Mouse (Mus musculus): ENCODE measurements around the gene Ext2. TPM values are rescaled to one million over a fixed set of nuclear protein-coding genes. Genes with fewer than 3 reads are reported as not detected.

Gene Ext2
- polyA plus RNA-seq, 1 experiment = 73.2 TPM

DNA sequence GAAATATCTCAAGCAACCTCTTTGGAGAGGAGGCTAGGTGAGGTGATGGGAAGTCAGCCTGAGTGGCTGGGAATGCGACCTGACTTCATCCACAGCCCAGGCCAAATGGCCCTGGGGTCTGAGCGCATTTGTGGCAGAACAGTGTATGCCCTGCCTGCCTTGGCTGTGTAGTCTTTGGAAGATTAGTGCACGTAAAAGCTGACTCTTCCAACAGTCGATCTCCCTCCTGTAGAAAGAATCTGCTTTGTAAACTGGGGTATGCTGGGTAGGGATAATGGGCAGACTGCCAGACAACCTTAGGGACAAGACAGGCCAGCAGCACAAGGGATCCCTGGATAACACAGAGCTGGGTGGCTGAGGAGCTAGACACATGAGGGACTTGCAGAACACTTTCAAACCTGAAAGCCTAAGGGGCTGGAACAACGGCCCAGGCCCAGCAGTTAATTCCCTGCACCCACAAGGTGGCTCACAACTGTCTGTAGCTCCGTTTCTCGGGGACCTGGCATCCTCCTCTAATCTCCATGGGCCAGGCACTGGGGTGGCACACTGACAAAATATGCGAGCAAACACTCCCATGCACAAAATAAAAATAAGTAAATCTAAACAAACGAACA is 38.3 kb downstream of the Ext2 start:
- H3ac ChIP-seq (ENCODE audit: control insufficient read depth, insufficient read length, low read depth) = no peak overlapping the region
- peaks cover 5% of the 10 kb centered on the region for H3K36me3 ChIP-seq (ENCODE audit: control insufficient read depth, insufficient read depth)
- no peaks in the 10 kb centered on the region for H3K79me3 ChIP-seq (ENCODE audit: low read depth)
- no peak overlapping the region for H3K4me3 ChIP-seq (ENCODE audit: insufficient read depth, poor library complexity, severe bottlenecking)
- TF ChIP-seq CTCF (IDR thresholded peaks at IDR 0.05; ENCODE audit: control insufficient read depth, insufficient read depth, insufficient read length) = no peak
- TF ChIP-seq CEBPB (IDR thresholded peaks at IDR 0.05; ENCODE audit: low read depth) = no peak
- TF ChIP-seq MYOG (IDR thresholded peaks at IDR 0.05; ENCODE audit: control insufficient read depth, extremely low read depth, insufficient read length) = no peak
- TF ChIP-seq FOSL1 (IDR thresholded peaks at IDR 0.05; ENCODE audit: insufficient read depth, low read length, poor library complexity, severe bottlenecking) = no peak
- TF ChIP-seq USF1 (IDR thresholded peaks at IDR 0.05; ENCODE audit: low read depth) = no peak
- TF ChIP-seq MAX (IDR thresholded peaks at IDR 0.05) = no peak
- TF ChIP-seq MYOD1 (IDR thresholded peaks at IDR 0.05; ENCODE audit: control insufficient read depth, insufficient read length, low read depth) = no peak
- H3K79me2 ChIP-seq (ENCODE audit: control insufficient read depth, insufficient read depth) = no peaks in the 10 kb centered on the region
- no peaks in the 10 kb centered on the region for H3K27me3 ChIP-seq (ENCODE audit: control insufficient read depth, insufficient read depth, insufficient read length)

DNA sequence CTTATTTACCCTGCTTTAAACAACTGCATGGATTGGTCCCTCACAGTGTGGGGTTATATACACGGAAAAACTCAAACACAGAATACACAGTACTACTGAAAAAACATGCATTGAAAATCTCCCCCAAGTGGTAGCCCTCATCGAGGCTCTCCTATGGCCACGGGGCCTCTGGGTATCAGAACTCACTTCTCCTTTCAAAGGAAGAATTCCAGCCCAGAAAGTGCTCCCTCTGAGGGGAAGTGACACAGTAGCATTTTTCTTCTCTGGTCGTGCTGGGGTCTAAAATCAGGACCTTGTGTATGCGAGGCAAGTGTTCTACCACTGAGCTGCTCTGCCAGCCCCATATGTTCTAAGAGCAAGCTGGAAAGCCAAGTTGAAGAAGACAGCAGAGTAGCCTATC is 39.7 kb downstream of the Ext2 start:
- Histone ChIP-seq H3K27me3 (ENCODE audit: control insufficient read depth, insufficient read depth, insufficient read length) (no peaks in the 10 kb centered on the region), H3ac (ENCODE audit: control insufficient read depth, insufficient read length, low read depth) (no peak overlapping the region), H3K4me3 (ENCODE audit: insufficient read depth, poor library complexity, severe bottlenecking) (no peak overlapping the region), H3K79me2 (ENCODE audit: control insufficient read depth, insufficient read depth) (no peaks in the 10 kb centered on the region), H3K36me3 (ENCODE audit: control insufficient read depth, insufficient read depth) (peaks cover 5% of the 10 kb centered on the region), H3K79me3 (ENCODE audit: low read depth) (no peaks in the 10 kb centered on the region)
- TF ChIP-seq CEBPB (IDR thresholded peaks at IDR 0.05; ENCODE audit: low read depth) (no peak), MAX (IDR thresholded peaks at IDR 0.05) (no peak), FOSL1 (IDR thresholded peaks at IDR 0.05; ENCODE audit: insufficient read depth, low read length, poor library complexity, severe bottlenecking) (no peak), MYOG (IDR thresholded peaks at IDR 0.05; ENCODE audit: control insufficient read depth, extremely low read depth, insufficient read length) (no peak)

GRCm38 (mm10) chr2:93782156-93782555 is 40.2 kb downstream of the Ext2 start:
- Histone ChIP-seq H3K79me3 (ENCODE audit: low read depth) (no peaks in the 10 kb centered on the region), H3K27me3 (ENCODE audit: control insufficient read depth, insufficient read depth, insufficient read length) (no peaks in the 10 kb centered on the region), H3K36me3 (ENCODE audit: control insufficient read depth, insufficient read depth) (peaks cover 5% of the 10 kb centered on the region), H3K79me2 (ENCODE audit: control insufficient read depth, insufficient read depth) (no peaks in the 10 kb centered on the region), H3ac (ENCODE audit: control insufficient read depth, insufficient read length, low read depth) (no peak overlapping the region), H3K4me3 (ENCODE audit: insufficient read depth, poor library complexity, severe bottlenecking) (no peak overlapping the region)
- TF ChIP-seq USF1 (IDR thresholded peaks at IDR 0.05; ENCODE audit: low read depth) (no peak), FOSL1 (IDR thresholded peaks at IDR 0.05; ENCODE audit: insufficient read depth, low read length, poor library complexity, severe bottlenecking) (no peak), MAX (IDR thresholded peaks at IDR 0.05) (no peak), MYOD1 (IDR thresholded peaks at IDR 0.05; ENCODE audit: control insufficient read depth, insufficient read length, low read depth) (no peak), MYOG (IDR thresholded peaks at IDR 0.05; ENCODE audit: control insufficient read depth, extremely low read depth, insufficient read length) (no peak), CEBPB (IDR thresholded peaks at IDR 0.05; ENCODE audit: low read depth) (no peak)

DNA sequence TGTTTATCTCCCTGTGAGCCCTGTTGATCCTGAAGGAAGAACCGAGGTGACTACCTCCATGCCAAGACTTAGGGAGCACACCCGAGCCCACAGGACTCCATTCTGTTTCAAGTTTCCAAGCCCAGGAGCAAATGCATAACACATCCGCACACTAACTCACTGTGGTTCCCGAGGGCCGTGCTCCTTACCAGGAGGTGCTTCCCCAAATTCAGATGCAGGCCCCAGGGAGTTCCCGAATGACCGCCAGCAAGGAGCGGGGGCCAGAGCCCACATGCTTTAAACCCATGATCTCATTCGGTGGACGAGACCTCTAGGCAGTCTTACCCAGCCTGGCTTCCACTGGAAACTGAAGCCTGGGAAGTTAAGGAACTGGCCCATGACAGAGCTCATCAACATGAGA is 41.8 kb downstream of the Ext2 start:
- Histone ChIP-seq H3K79me2 (ENCODE audit: control insufficient read depth, insufficient read depth) (no peaks in the 10 kb centered on the region), H3K27me3 (ENCODE audit: control insufficient read depth, insufficient read depth, insufficient read length) (no peaks in the 10 kb centered on the region), H3K4me3 (ENCODE audit: insufficient read depth, poor library complexity, severe bottlenecking) (no peak overlapping the region), H3ac (ENCODE audit: control insufficient read depth, insufficient read length, low read depth) (no peak overlapping the region), H3K79me3 (ENCODE audit: low read depth) (no peaks in the 10 kb centered on the region), H3K36me3 (ENCODE audit: control insufficient read depth, insufficient read depth) (peaks cover 5% of the 10 kb centered on the region)
- TF ChIP-seq MYOG (IDR thresholded peaks at IDR 0.05; ENCODE audit: control insufficient read depth, extremely low read depth, insufficient read length) (no peak), CEBPB (IDR thresholded peaks at IDR 0.05; ENCODE audit: low read depth) (no peak), FOSL1 (IDR thresholded peaks at IDR 0.05; ENCODE audit: insufficient read depth, low read length, poor library complexity, severe bottlenecking) (no peak), MYOD1 (IDR thresholded peaks at IDR 0.05; ENCODE audit: control insufficient read depth, insufficient read length, low read depth) (no peak), USF1 (IDR thresholded peaks at IDR 0.05; ENCODE audit: low read depth) (no peak), MAX (IDR thresholded peaks at IDR 0.05) (no peak)

- no peak for TF ChIP-seq CEBPB (IDR thresholded peaks at IDR 0.05; ENCODE audit: low read depth)
- TF ChIP-seq MYOD1 (IDR thresholded peaks at IDR 0.05; ENCODE audit: control insufficient read depth, insufficient read length, low read depth) = no peak
- TF ChIP-seq CTCF (IDR thresholded peaks at IDR 0.05; ENCODE audit: control insufficient read depth, insufficient read depth, insufficient read length) = no peak
- no peak for TF ChIP-seq MYOG (IDR thresholded peaks at IDR 0.05; ENCODE audit: control insufficient read depth, extremely low read depth, insufficient read length)
- TF ChIP-seq MAX (IDR thresholded peaks at IDR 0.05) = no peak
- no peak for TF ChIP-seq FOSL1 (IDR thresholded peaks at IDR 0.05; ENCODE audit: insufficient read depth, low read length, poor library complexity, severe bottlenecking)
- no peak for TF ChIP-seq USF1 (IDR thresholded peaks at IDR 0.05; ENCODE audit: low read depth)
- H3K79me2 ChIP-seq (ENCODE audit: control insufficient read depth, insufficient read depth) = no peaks in the 10 kb centered on the region
- no peaks in the 10 kb centered on the region for H3K36me3 ChIP-seq (ENCODE audit: control insufficient read depth, insufficient read depth)
- H3ac ChIP-seq (ENCODE audit: control insufficient read depth, insufficient read length, low read depth) = no peak overlapping the region
- H3K79me3 ChIP-seq (ENCODE audit: low read depth) = no peaks in the 10 kb centered on the region
- no peaks in the 10 kb centered on the region for H3K27me3 ChIP-seq (ENCODE audit: control insufficient read depth, insufficient read depth, insufficient read length)
- H3K4me3 ChIP-seq (ENCODE audit: insufficient read depth, poor library complexity, severe bottlenecking) = no peak overlapping the region
These were observed 42.5 kb downstream of the Ext2 start for GRCm38 (mm10) chr2:93779897-93780208.

Data from C2C12 (cell line).